Mouse (Mus musculus): Measurements from ENCODE around the gene Scmh1.
"Not testable (repeated sequence)": the region's sequence is repeated elsewhere in the genome, so short reads cannot be mapped to it uniquely, and the experiment has no call there.

The Scmh1 gene

DNA sequence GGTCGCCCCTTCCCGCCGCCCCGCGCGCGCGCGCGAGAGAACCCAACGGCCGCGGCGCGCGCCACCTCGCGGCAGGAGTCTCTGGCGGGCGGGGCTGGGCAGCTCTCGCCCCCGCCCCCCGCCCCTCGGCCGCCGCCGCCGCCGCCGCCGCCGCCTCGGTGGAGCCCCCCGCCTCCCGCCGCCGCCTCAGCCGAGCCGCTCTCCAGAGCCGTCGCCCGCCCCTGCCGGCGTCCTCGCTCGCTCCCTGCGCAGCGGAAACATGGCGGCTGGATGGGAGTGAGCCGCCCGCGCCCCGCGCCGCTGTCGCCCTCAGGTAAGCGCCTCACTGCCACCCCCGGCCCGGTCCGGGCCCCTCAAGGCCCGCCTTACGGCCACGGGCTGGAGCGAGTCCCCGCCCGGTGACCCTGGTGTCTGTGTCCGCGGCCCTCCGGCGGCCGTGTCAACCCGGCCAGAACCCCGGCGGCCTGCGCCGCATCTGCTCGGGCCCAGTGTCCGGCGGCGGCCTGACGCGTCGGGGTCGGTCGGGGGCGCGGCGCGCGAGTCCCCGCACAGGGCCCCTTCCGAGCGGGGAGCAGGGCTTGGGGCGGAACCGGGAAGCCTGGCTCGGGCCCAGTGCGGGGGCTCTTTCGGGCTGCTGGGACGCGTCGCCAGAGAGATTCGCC is at the start of gene Scmh1:
TSS of gene Scmh1 (plus strand) at position 138 of the 662 bp plus-strand sequence.
- DNase-seq (ENCODE audit: low spot score in 2 of 2): peak; percentile 50 to 56

DNA sequence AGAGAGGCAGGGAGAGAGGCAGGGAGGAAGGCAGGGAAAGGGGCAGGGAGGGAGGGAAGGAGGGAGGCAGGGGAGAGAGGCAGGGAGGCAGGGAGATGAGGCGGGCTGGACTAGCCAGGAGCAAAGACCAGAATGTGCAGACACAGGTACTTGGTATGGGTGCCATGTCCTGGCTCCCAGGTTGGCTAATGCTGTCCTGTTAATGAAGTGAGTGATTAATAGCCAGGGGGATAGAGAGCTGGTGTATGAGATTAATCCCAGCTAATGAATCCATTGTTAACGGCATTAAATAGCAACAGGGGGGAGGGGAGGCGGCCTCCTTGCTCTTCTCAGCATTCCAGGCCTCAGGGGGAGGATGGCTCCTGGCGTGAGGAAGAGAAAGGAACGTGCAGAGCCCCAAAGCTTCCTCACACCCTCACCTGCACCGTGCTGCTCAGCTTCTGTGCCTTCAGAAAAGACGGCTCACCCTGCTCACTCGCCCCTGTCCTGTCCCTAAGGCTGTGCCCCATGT is 45.0 kb upstream of the Scmh1 start:
- DNase-seq (ENCODE audit: low spot score in 2 of 2): no peak

DNA sequence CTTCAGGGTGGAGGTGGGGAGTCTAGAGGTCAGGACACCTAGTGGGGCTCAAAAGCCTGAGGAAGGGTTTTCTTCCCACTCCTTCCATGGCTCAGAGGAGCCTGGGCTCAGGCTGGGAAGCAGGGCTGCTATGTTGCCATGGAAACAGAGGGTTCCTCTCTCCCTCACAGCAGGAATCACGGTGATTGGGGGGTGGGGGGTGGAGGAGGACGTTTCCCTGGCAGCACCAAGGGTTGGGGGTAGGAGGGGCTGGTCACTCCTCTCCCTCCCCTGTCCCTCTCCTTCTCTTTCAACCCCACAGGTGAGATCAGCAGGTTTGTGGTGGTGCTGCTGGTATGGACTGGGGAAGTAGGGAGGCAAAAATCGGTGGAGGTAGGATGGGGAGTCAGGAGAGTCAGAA is 40.4 kb upstream of the Scmh1 start:
- DNase-seq (ENCODE audit: low spot score in 2 of 2): no peak

DNA sequence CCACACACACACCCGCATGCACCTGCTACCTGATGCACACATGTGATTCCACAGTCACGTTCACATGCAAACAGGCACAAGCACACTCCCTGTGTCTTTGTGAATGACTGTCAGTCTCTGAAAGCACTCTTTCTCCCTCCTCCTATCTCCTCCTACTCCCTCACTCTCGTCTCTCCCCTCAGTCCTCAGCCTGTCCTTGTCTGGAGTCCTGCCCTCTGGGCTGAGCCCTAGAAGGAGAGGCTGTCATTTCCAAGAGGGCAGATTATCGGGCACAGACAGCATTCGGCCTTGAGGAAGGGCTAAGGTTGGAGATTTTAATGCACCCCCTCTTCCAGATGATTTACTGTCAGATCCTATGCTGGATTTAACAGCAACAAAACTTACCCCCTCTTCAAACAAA is 39.6 kb upstream of the Scmh1 start:
- DNase-seq (ENCODE audit: low spot score in 2 of 2): no peak

DNA sequence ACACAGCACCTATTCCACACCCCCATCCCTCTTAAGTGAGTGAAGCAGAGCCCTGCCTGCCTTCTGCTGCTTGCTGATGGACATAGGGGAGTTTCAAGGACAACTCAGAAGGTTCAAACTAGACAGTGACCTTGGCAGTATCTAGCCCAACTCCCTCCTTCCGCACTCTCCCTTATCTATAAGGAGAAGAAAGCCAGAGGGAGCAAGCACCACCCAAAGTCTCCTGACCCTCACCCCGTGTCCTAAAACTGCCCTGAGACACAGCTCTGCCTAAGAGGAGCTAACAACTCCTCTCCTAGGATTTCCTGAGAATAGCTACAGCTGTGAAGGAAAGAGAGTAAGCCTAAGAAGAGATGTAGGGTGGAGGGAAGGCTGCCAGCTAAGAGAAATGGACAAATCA is 37.0 kb upstream of the Scmh1 start:
- no peak for DNase-seq (ENCODE audit: low spot score in 2 of 2)

DNA sequence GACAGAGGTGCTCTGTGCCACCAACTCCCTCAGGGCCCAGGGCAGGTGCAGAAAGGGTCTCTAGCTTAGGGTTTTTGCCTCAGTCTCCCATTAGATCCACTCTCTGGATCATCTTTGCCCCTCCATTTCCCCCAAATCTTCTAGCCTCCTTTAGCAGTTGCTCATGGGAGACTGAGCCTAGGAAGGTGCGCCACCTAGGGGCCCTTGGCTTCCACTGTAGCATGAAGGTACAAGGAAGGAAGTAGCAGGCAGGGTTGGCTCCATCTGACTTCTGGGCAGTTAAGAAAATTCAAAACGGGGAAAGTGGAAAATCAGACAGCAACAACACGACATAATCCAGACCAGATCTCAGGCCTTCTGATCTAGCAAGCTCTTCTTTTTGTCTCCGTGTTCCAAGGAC is 36.4 kb upstream of the Scmh1 start:
- DNase-seq (ENCODE audit: low spot score in 2 of 2): peak; percentile 23 to 62

DNA sequence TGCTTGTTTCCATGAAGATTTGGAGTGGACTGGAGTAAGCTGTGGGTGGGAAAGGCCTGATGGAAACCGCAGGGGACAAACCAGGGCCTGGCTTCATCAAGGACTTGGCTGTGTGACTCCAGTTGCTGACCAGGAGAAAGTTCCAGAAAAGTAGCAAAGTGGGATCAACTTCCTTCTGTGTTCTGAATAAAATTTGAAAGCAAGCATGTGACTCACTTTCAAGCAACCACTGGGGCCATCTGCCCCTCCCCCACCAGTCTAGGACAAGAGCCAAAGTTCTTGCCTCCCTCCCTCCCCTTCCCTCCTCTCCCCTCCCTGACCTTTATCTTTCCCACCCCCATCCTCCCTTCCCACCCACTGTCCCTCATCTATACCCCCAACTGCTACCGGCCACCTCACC is 35.9 kb upstream of the Scmh1 start:
- peak in 1 of 2 experiments; percentile 28 for DNase-seq (ENCODE audit: low spot score in 2 of 2)

DNA sequence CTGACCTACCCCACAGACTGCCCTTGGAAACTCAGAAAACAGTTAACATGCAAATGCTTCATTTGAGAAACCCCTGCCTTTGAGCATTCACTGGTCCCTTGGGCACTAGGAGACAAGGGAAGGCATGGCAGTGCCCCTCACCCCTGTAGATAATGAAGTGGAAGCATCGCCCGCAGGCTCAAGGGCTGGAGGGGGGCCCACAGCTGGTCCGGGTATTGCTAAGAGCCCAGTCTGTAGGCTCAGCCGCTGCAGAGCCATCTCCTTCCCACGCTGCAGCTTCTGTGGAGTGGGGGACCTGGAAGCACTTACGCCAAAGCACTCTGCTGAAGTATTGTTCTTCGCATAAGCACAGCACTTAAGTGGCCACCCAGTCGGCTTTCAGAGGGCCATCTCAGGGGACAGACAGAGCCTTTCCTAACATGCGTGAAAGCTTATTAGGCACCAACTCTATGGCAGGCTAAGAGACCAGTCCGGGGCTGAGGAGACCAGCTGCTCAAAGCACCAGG is 35.2 kb upstream of the Scmh1 start:
- no peak for DNase-seq (ENCODE audit: low spot score in 2 of 2)

DNA sequence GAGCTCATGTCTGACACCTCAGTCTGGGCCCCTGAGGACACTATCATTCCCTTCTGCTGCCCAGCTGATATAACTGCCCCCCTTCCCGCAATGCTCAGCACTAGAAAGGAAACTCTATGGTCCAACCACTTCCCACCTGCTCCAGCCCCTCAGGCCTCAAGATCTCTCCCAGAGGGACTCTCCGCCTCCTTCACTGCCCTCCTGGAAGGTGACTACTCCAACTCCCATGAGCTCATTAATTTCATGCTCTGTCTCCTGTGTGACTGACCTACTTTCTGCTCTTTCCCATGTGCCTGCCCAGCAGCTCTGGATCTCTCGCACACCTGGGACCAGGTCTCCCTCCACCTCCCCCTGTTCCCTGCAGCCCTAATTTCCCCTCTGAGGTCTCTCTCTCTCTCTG is 32.2 kb upstream of the Scmh1 start:
- DNase-seq (ENCODE audit: low spot score in 2 of 2): no peak

DNA sequence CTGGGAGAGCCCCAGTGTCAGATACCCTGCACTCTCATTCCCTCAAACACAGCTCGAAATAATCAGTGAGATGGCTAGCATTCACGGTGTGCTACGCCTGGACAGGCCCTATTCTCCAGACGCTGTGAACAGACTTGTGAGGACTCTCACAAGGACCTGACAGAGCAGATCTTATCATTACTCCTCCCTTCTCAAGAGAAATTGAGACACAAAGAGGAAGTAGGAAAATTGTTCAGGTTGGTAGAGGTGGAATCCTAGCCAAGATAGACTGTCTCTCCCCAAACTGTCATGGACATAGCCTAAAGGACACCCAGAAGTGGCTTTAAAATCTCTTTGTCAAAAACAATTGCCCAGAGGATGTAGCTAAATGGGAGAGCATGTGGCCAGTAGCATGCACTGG is 31.3 kb upstream of the Scmh1 start:
- DNase-seq (ENCODE audit: low spot score in 2 of 2): no peak

DNA sequence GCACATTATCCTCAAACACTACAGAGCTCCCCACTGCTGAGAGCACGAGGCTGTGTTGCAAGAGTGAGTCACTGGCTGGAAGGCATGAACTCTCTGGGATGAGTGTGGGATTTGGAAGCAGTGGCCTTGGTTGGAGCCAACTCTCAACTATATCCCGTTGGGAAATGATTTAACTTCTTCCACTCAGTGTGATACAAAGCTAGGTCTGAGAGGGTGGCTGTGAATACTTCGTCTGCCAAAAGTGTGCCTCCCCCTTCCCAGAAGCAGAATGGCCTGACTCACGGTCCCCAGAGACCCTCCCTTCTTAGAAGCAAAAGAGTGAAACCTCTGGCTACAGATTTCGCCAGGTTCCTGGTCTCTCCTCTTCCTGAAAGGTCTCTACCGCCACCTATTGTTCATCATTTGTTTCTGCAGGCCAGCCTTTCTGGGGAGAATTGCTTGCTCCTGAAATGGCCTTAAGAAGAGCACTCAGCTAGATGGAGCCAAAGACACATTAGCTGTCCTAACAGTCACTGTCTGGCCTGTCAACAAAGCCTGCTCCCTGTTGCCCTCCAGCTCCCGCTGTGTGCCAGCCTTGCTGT is 24.2 kb upstream of the Scmh1 start:
- DNase-seq (ENCODE audit: low spot score in 2 of 2): peak; percentile 59 to 83

DNA sequence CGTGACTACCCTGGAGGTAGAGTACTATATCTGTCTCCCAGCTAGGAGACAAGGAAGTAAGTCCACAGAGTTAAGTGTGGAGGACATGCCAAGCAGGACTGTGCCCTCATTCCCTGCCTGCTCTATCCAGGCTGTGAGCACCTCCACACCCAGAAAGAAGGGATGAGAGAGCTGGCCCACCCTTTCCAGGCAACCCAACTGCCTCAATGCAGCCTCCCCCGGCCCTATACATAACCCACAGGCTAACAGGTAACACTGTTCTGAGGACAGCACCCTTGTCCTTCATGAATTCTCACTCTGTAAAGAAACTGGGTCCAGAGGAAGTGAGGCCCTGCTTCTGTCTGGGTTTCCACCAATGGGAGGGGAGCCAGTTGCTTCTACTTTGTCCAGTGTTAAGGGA is 19.6 kb upstream of the Scmh1 start:
- DNase-seq (ENCODE audit: low spot score in 2 of 2): no peak

DNA sequence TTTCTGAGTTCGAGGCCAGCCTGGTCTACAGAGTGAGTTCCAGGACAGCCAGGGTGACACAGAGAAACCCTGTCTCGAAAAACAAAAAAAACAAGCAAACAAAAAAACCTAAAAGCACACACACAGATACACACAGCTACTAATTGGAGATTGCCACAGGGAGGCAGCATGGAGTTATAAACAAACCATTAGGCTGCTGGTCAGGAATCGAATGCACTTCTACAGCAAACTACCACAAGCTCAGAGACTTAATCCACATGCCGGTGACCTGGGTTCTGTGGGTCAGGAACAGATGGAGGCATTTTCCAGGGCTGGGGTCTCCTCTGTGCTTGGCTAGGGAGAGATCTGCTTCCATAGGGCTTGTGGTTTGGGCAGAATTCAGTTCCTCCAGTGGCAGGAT is 17.6 kb upstream of the Scmh1 start:
- peak; percentile 36 to 41 for DNase-seq (ENCODE audit: low spot score in 2 of 2)

DNA sequence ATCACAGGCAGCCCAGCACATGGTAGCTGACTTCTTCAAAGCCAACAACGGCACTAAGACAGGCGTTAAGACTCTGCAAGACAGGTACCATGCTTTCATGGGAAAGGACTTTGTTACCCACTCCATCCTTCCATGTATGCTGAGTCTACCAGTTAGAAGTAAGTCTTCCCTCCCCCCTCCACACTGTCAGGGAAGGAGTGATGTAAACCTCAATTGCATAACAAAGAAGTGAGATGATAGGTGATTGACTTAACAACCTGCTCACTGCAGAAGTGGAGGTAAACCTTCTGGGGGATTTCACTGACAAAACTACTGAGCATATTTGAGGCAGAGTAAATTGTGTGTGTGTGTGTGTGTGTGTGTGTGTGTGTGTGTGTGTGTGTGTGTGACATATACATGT is 17.1 kb upstream of the Scmh1 start:
- DNase-seq (ENCODE audit: low spot score in 2 of 2): no peak

DNA sequence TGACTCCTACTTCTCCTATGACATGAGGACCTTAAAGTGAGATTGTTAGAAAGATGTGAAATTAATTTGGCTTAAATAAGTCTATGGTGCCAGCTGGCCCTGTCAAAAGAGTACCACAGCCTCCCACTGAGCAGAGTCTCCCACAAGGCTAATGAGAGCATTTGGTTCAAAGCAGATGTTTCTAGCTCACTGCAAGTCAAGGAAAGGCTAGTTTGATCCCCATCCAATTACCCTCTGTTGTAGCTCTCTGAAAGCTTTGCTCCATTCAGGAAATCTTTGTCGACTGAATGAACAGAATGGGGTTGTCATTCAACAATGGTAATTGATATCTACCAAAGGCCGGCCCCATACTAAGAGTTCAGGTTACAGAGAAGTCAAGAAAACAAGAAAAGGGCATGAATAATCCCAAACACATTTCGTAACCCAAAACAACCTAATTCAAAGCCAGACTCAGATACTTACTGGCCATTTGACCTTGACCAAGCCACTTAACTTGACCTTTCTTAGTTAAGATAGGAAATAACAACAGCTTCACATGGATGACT is 16.0 kb upstream of the Scmh1 start:
- no peak for DNase-seq (ENCODE audit: low spot score in 2 of 2)

DNA sequence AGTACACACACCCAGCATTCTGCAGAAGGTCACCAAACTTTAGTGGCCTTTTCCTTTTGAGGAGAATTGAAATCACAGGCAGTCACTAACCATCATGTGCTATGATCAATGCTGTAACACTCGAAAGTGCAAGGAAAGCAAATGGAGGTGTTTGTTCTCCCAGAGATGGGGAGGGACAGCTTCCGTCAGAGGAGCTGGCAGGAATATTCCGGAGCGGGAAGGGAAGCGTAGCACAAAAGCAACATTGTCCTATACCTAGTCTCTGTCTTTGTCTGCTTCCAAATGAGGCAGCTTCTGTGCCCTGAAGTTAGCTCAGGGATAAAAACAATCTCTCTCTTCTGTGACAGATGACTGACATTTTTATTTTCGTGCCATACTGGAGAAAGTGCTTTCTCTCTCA is 15.5 kb upstream of the Scmh1 start:
- DNase-seq (ENCODE audit: low spot score in 2 of 2): no peak

DNA sequence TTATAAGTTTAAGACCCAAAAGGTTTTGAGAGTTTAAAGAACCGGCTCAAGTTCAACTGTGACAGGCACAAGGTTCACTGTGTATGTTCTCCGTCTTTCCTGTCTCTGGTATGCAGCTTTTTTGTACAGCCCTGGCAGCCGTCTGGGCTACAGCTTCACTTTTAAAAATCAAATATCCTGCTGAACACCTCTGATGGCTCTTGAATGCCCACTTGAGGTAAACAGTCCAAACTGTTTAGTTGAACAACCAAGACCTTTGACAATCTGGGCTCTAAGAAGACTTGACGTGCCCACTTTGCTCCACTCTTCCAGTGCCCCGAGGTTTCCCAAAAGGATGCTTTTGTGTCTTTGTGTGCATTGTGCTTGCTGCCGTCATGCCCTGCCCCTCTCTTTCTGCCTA is 13.5 kb upstream of the Scmh1 start:
- DNase-seq (ENCODE audit: low spot score in 2 of 2): no peak

DNA sequence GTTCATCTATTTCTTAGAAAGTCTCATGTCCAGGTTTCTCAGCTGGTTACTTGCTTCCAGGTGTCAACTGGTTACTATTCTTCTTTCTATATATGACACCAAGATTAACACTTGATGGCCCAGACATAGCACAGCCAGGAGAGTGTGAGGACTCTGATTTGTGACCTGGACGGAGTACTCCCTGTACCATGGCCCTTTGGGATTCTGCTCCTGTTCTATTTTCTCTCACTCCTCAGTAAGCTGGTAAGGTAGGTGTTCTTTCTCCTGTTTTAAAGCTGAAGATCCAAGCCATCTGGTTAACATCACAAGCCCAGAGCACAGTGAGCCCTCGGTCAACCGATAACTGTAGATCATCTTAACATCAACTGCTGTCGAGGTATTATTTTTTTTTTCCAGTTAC is 12.7 kb upstream of the Scmh1 start:
- DNase-seq (ENCODE audit: low spot score in 2 of 2): no peak

DNA sequence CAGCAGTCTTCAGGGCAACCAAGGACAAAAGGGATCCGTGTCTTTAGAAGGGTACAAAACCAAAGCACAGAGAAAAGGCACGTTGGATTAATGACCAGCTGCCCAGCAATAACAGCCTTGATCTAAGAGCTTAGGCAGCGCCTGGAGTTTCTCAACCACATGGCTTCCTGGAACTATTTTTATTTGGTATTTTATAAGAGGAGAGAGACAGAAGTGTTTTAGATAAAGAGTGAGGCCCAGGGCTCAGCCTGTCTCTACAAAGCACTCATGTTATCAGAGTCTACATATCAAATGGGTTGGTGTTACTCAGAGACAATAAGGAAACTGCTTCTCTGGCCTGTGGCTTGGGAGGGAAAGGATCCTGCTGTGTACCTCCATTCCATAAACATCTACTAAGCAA is 12.3 kb upstream of the Scmh1 start:
- no peak for DNase-seq (ENCODE audit: low spot score in 2 of 2)

DNA sequence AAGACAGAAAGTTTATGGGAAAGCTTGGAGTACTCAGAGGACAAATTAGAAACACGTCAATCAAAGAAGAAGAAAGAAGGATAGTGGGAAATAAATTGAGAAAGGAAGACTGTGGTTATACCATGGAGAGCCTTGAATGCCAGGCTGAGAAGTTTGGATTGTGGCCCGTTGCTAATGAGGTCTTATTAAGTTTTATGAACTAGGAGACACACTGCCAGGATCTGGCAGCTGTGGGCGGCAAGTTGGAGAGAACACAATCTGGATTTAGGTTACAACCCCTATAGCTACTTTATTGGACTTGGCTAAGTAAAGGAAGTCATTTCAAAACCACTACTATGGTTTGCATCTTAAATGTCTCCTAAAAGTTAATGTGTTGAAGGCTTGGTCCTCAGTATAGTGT is 4.8 kb upstream of the Scmh1 start:
- no peak for DNase-seq (ENCODE audit: low spot score in 2 of 2)

DNA sequence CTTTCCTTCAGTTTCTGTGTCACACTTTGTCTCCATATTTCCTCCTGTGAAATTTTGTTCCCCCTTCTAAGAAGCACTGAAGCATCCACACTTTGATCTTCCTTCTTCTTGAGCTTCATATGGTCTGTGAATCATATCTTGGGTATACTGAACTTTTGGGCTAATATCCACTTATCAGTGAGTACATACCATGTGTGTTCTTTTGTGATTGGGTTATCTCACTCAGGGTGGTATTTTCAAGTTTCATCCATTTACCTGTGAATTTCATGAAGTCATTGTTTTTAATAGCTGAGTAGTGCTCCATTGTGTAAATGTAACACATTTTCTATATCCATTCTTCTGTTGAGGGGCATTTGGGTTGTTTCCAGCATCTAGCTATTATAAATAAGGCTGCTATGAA is 3.0 kb upstream of the Scmh1 start:
- DNase-seq (ENCODE audit: low spot score in 2 of 2): not testable (repeated sequence)

DNA sequence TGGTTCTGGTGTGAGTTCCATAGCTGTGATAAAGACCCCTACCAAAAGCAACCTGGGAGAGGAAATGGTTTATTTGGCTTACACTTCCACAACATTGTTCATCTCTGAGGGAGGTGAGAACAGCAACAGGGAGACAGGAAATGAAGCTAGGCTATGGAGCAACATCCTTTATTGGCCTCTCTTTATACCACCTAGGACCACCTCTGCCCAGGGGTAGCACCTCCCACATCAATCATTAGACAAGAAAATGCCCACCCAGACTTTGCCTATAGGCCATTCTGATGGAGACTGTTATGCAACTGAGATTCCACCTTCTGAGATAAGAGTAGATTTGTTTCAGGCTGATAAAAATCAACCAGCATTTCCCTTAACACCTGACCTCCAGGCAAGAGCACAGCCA is 834 bp upstream of the Scmh1 start:
- no peak for DNase-seq (ENCODE audit: low spot score in 2 of 2)

DNA sequence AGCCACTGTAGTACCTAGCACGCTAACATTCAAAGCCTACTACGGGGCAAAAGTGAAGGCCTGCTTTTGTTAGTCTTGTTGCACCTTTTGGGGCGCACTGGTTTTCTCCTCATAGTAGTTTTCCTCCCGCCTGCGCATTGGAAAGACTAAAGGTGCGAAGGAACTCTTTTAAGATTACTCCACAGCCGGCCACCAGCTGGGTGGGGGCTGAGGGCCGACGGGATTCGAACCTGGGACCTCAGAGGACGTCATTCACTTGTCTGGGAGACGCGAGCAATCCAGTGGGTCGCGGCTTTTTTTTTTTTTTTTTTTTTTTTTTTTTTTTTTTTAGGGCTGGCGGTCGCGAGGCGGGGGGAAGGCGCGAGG is 320 bp upstream of the Scmh1 start:
- DNase-seq (ENCODE audit: low spot score in 2 of 2): no peak
